Mouse (Mus musculus) midbrain, embryonic 13.5 days (tissue): ENCODE data around the gene Fndc3b. TPM values are rescaled to one million over a fixed set of nuclear protein-coding genes. Genes with fewer than 3 reads are reported as not detected.

Experiments
- ATAC-seq: fragments of 200-750 bp; cut with Nextera tagmentation; 2 replicates; pipeline ENCODE4 v1.8.0; 2017; ENCODE audit warnings: mild to moderate bottlenecking, moderate TSS enrichment, moderate library complexity
- H3K27ac ChIP-seq: fragments of 300-500 bp; sonication (generic); 2 replicates; pipeline ENCODE4 v1.5.1; 2015; ENCODE audit warnings: inconsistent platforms, mild to moderate bottlenecking, moderate library complexity
- H3K27me3 ChIP-seq: fragments of 300-500 bp; sonication (generic); 2 replicates; pipeline ENCODE4 v1.6.1; 2015; ENCODE audit warnings: mild to moderate bottlenecking, inconsistent platforms
- H3K36me3 ChIP-seq: fragments of 300-500 bp; sonication (generic); 2 replicates; pipeline ENCODE4 v1.6.1; 2015; ENCODE audit warnings: mild to moderate bottlenecking, inconsistent platforms
- H3K4me1 ChIP-seq: fragments of 300-500 bp; sonication (generic); replicated peaks from 2 replicates; pipeline ENCODE4 v1.6.1; 2015; ENCODE audit warnings: inconsistent platforms
- H3K4me2 ChIP-seq: fragments of 300-500 bp; sonication (generic); replicated peaks from 2 replicates; pipeline ENCODE4 v1.6.1; 2015; ENCODE audit warnings: moderate library complexity, mild to moderate bottlenecking, inconsistent platforms
- H3K4me3 ChIP-seq: fragments of 300-500 bp; sonication (generic); replicated peaks from 2 replicates; pipeline ENCODE4 v1.5.1; 2015; ENCODE audit warnings: mild to moderate bottlenecking, inconsistent platforms
- H3K9ac ChIP-seq: fragments of 300-500 bp; sonication (generic); replicated peaks from 2 replicates; pipeline ENCODE4 v1.6.1; 2015; ENCODE audit warnings: mild to moderate bottlenecking, inconsistent platforms
- H3K9me3 ChIP-seq: fragments of 300-500 bp; sonication (generic); 2 replicates; pipeline ENCODE4 v1.6.1; 2016; ENCODE audit warnings: mild to moderate bottlenecking, inconsistent platforms
- WGBS: fragments of 180-500 bp; shearing (Covaris S2); methylation state at CpG from one replicate; pipeline ENCODE4 v1.1.7; 2015; 5-methylcytosine and 5-hydroxymethylcytosine counted together
- polyA plus RNA-seq: library from polyadenylated mRNA; unstranded; fragments of >200 nt; fragmentation: Nextera tagmentation; extraction: Ambion mirVana; gene quantifications from 2 replicates; pipeline ENCODE4 v1.2.1, GENCODE M21; 2015

Gene Fndc3b
- polyA plus RNA-seq, 1 experiment from 2014 or later = 10.0 TPM

GRCm38 (mm10) chr3:27598437-27599382, 112.4 kb downstream of the Fndc3b start:
- no peak overlapping the region for H3K4me3 ChIP-seq
- no peak overlapping the region for H3K9ac ChIP-seq
- no peak overlapping the region for H3K27ac ChIP-seq
- no peaks in the 10 kb centered on the region for H3K9me3 ChIP-seq
- ATAC-seq = no peak
- H3K4me1 ChIP-seq = peaks cover 4% of the 10 kb centered on the region; the same call in 1 of the 2 replicates
- 93% methylated on average over 11 of the region's 11 CpGs for WGBS
- no peaks in the 10 kb centered on the region for H3K36me3 ChIP-seq
- no peak overlapping the region for H3K4me2 ChIP-seq
- no peaks in the 10 kb centered on the region for H3K27me3 ChIP-seq

GRCm38 (mm10) chr3:27593485-27594138, 117.5 kb downstream of the Fndc3b start:
- 90% methylated on average over 7 of the region's 7 CpGs for WGBS
- Histone ChIP-seq H3K36me3 (no peaks in the 10 kb centered on the region), H3K9ac (no peak overlapping the region), H3K27ac (no peak overlapping the region), H3K9me3 (no peaks in the 10 kb centered on the region), H3K4me1 (no peaks in the 10 kb centered on the region), H3K4me2 (no peak overlapping the region), H3K27me3 (no peaks in the 10 kb centered on the region), H3K4me3 (no peak overlapping the region)
- no peak for ATAC-seq

DNA sequence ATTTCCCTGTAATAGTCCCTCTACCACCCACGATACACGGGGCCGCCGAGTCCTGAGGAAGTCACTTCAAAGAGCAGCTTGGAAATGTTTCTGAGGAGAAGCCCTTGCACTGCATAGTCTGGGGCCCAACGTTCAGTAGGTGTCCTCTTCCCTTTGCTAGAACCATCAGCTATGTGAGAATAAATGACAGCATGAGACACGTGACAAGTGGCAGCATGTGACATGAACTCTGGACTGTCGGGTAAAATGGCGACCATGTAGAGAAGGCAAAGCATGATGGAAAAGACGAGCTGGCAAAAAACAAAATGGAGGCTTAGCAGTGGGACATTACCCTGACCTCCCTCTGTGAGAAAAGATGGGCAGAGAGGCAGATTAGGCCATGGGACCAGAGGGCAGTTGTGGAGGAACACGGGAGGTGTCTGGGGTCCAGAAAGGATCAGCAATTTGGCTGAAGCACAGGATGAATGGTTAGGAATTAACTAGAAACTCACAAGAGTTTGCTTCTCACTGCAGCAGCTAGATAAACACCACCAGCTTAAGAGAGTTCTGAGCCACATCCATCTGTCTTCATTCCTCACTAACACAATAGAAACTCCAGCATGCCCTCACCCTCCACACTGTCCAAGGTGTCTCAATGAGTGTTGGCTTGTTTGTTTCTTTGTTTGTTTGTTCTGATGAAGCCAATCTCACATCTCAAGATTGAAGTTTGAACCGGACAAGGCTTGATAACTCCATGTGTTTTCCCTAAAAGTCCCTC, 118.2 kb downstream of the Fndc3b start:
- no peak for ATAC-seq
- H3K27ac ChIP-seq = no peak overlapping the region
- H3K36me3 ChIP-seq = no peaks in the 10 kb centered on the region
- 88% methylated on average over 11 of the region's 11 CpGs for WGBS
- H3K4me2 ChIP-seq = no peak overlapping the region
- H3K4me3 ChIP-seq = no peak overlapping the region
- no peak overlapping the region for H3K9ac ChIP-seq
- H3K4me1 ChIP-seq = no peaks in the 10 kb centered on the region
- no peaks in the 10 kb centered on the region for H3K27me3 ChIP-seq
- H3K9me3 ChIP-seq = no peaks in the 10 kb centered on the region

- WGBS = 82% methylated on average over 11 of the region's 11 CpGs
- H3K4me3 ChIP-seq = no peak overlapping the region
These were observed 120.3 kb downstream of the Fndc3b start for GRCm38 (mm10) chr3:27590823-27591222.

GRCm38 (mm10) chr3:27589305-27589704, 121.8 kb downstream of the Fndc3b start:
- Histone ChIP-seq H3K4me1 (no peaks in the 10 kb centered on the region; the same call in 1 of the 2 replicates), H3K4me2 (no peak overlapping the region), H3K9me3 (no peaks in the 10 kb centered on the region), H3K36me3 (no peaks in the 10 kb centered on the region), H3K27me3 (no peaks in the 10 kb centered on the region), H3K27ac (no peak overlapping the region), H3K4me3 (no peak overlapping the region), H3K9ac (no peak overlapping the region)
- WGBS = 86% methylated on average over 3 of the region's 3 CpGs
- no peak for ATAC-seq

More at GRCm38 (mm10) chr3:27590823-27591222, 120.3 kb downstream of the Fndc3b start:
- ATAC-seq = no peak
- H3K4me2 ChIP-seq = no peak overlapping the region
- no peaks in the 10 kb centered on the region for H3K9me3 ChIP-seq
- H3K4me1 ChIP-seq = no peaks in the 10 kb centered on the region; the same call in 1 of the 2 replicates
- no peak overlapping the region for H3K27ac ChIP-seq
- no peaks in the 10 kb centered on the region for H3K27me3 ChIP-seq
- H3K36me3 ChIP-seq = no peaks in the 10 kb centered on the region
- no peak overlapping the region for H3K9ac ChIP-seq

DNA sequence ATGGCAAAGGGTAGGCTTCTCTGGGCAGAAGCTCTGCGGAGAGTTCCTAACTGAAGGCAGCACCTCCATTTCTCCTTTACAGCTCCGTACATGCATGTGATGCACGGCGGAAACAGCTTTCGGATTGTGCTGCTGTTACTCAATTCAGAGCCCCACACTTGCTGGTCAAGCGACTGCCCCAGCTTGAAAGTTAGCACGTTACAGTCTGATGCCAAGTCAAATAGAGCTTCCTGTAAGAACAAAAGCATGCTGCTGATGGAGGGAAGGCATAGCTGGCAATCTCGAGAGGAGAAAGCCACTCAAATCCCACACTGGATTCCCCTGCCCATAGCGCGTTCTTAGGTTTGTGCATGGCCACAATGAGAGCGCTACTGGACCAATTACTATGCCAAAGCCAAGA, 122.5 kb downstream of the Fndc3b start:
- H3K4me2 ChIP-seq = no peak overlapping the region
- no peaks in the 10 kb centered on the region for H3K9me3 ChIP-seq
- no peaks in the 10 kb centered on the region for H3K36me3 ChIP-seq
- no peak overlapping the region for H3K27ac ChIP-seq
- no peak overlapping the region for H3K4me3 ChIP-seq
- 94% methylated on average over 11 of the region's 11 CpGs for WGBS
- H3K27me3 ChIP-seq = no peaks in the 10 kb centered on the region
- ATAC-seq = no peak
- H3K4me1 ChIP-seq = no peaks in the 10 kb centered on the region; the same call in 1 of the 2 replicates
- no peak overlapping the region for H3K9ac ChIP-seq

GRCm38 (mm10) chr3:27584607-27585605, 126.2 kb downstream of the Fndc3b start:
- H3K27ac ChIP-seq = no peak overlapping the region
- H3K27me3 ChIP-seq = no peaks in the 10 kb centered on the region
- H3K36me3 ChIP-seq = no peaks in the 10 kb centered on the region
- H3K9ac ChIP-seq = no peak overlapping the region
- ATAC-seq = no peak
- WGBS = 61% methylated on average over 11 of the region's 11 CpGs
- no peaks in the 10 kb centered on the region for H3K9me3 ChIP-seq
- peaks cover 21% of the 10 kb centered on the region for H3K4me1 ChIP-seq
- H3K4me2 ChIP-seq = no peak overlapping the region
- H3K4me3 ChIP-seq = no peak overlapping the region

DNA sequence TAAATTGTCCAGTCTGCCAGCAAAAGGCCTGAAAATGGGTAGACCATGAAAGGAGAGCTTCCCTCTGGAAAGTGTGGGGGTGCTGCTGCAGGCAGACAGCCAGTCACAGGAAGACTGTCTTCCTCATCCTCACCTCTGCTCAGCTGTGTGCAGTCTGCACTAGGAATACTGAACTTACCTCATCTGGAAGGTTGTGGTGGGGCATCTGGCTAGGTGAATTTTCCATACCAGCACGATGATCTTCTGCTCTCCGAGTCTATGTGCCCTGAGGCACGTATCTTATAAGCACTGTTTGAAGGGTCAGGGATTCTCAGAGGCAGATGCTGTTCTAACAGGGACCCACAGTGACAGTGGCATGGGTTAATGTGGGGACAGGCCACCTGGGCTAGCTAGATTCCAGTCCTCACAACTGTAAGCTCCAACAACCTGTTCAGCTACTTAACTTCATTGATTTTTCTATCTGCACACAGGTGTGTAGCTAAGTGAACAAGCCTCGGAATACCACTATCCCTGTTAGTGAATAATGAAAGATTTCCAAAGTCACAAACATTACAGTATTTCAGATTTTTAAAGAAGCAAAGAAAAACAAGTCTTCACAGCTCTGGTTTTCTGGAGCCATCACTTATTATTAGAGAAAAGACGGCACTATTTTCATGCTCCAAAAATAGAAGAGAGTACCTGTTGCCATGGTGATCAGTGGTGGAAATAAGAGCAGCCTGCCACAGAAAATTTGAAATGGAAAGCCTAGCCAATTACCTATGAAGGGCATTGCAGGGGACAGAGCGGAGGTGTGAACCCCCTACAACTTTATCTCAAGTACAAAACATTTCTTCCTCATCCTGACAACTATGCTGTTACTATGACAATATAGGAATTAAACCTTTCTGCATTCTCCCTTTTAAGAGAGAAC, 128.9 kb downstream of the Fndc3b start:
- peaks cover 31% of the 10 kb centered on the region for H3K4me1 ChIP-seq
- H3K27ac ChIP-seq = no peak overlapping the region
- no peak for ATAC-seq
- H3K9me3 ChIP-seq = no peaks in the 10 kb centered on the region
- no peak overlapping the region for H3K9ac ChIP-seq
- H3K4me3 ChIP-seq = no peak overlapping the region
- no peak overlapping the region for H3K4me2 ChIP-seq
- no peaks in the 10 kb centered on the region for H3K27me3 ChIP-seq
- WGBS = 63% methylated on average over 6 of the region's 6 CpGs
- no peaks in the 10 kb centered on the region for H3K36me3 ChIP-seq

GRCm38 (mm10) chr3:27580956-27581355, 130.2 kb downstream of the Fndc3b start:
- Histone ChIP-seq H3K27me3 (no peaks in the 10 kb centered on the region), H3K4me2 (no peak overlapping the region), H3K27ac (no peak overlapping the region), H3K36me3 (no peaks in the 10 kb centered on the region), H3K9me3 (no peaks in the 10 kb centered on the region), H3K9ac (no peak overlapping the region), H3K4me1 (peaks cover 31% of the 10 kb centered on the region), H3K4me3 (no peak overlapping the region)
- no peak for ATAC-seq
- WGBS = 88% methylated on average over 8 of the region's 8 CpGs

GRCm38 (mm10) chr3:27579894-27580613, 131.1 kb downstream of the Fndc3b start:
- Histone ChIP-seq H3K4me2 (no peak overlapping the region), H3K27ac (no peak overlapping the region; the same call in 1 of the 2 replicates), H3K27me3 (no peaks in the 10 kb centered on the region), H3K9me3 (no peaks in the 10 kb centered on the region), H3K9ac (no peak overlapping the region), H3K4me3 (no peak overlapping the region), H3K36me3 (no peaks in the 10 kb centered on the region), H3K4me1 (peaks cover 31% of the 10 kb centered on the region)
- ATAC-seq = no peak
- 28% methylated on average over 7 of the region's 7 CpGs for WGBS
